Mouse (Mus musculus): ENCODE measurements around the gene Gucy1b2. TPM values are rescaled to one million over a fixed set of nuclear protein-coding genes. Genes with fewer than 3 reads are reported as not detected.

The Gucy1b2 gene
- total and polyA plus RNA-seq, 2 experiments: not detected

- no peaks in the 10 kb centered on the region for H3K79me2 ChIP-seq (ENCODE audit: control insufficient read depth, insufficient read depth, low read length)
- no peaks in the 10 kb centered on the region for H3K27me3 ChIP-seq (ENCODE audit: control insufficient read depth, insufficient read depth, low read length)
- H3K4me1 ChIP-seq (ENCODE audit: control insufficient read depth, insufficient read depth, low read length): peaks cover 8% of the 10 kb centered on the region
- 21% methylated on average over 9 of the region's 9 CpGs for WGBS
- TF ChIP-seq CTCF (IDR thresholded peaks at IDR 0.05; ENCODE audit: low read depth, low read length) (no peak), POLR2A (IDR thresholded peaks at IDR 0.05; ENCODE audit: extremely low read depth, insufficient read depth, low read length) (no peak)
- peak; percentile 62 for DNase-seq (ENCODE audit: extremely low read depth, low read depth, low spot score)
- H3K36me3 ChIP-seq (ENCODE audit: control insufficient read depth, insufficient read depth, low read length): no peaks in the 10 kb centered on the region
- H3K4me3 ChIP-seq (ENCODE audit: insufficient read depth, low read depth, low read length): peak overlapping the region; percentile 16; the same call in 1 of the 2 replicates
- H3K9ac ChIP-seq (ENCODE audit: low read depth, low read length): no peak overlapping the region; the same call in 1 of the 2 replicates
- H3K27ac ChIP-seq (replicated peaks; ENCODE audit: insufficient read depth, low read depth, low read length): no peak overlapping the region
Measured at GRCm38 (mm10) chr14:62464966-62465365, 8.9 kb upstream of the Gucy1b2 start.

GRCm38 (mm10) chr14:62459541-62459940 lies 3.5 kb upstream of the Gucy1b2 start:
- no peak for DNase-seq (ENCODE audit: extremely low read depth, low read depth, low spot score)
- 62% methylated on average over 11 of the region's 11 CpGs for WGBS
- no peaks in the 10 kb centered on the region for H3K27me3 ChIP-seq (ENCODE audit: control insufficient read depth, insufficient read depth, low read length)
- H3K79me2 ChIP-seq (ENCODE audit: control insufficient read depth, insufficient read depth, low read length): no peaks in the 10 kb centered on the region
- H3K27ac ChIP-seq (replicated peaks; ENCODE audit: insufficient read depth, low read depth, low read length): no peak overlapping the region
- no peaks in the 10 kb centered on the region for H3K36me3 ChIP-seq (ENCODE audit: control insufficient read depth, insufficient read depth, low read length)
- TF ChIP-seq POLR2A (IDR thresholded peaks at IDR 0.05; ENCODE audit: extremely low read depth, insufficient read depth, low read length) (no peak), CTCF (IDR thresholded peaks at IDR 0.05; ENCODE audit: low read depth, low read length) (peak; percentile 34; the same call in 1 of the 2 replicates)
- H3K9ac ChIP-seq (ENCODE audit: low read depth, low read length): no peak overlapping the region
- no peaks in the 10 kb centered on the region for H3K4me1 ChIP-seq (ENCODE audit: control insufficient read depth, insufficient read depth, low read length)
- H3K4me3 ChIP-seq (ENCODE audit: insufficient read depth, low read depth, low read length): no peak overlapping the region

- peak; percentile 79 for TF ChIP-seq CTCF (IDR thresholded peaks at IDR 0.05; ENCODE audit: low read depth, low read length)
- no peak for TF ChIP-seq POLR2A (IDR thresholded peaks at IDR 0.05; ENCODE audit: extremely low read depth, insufficient read depth, low read length)
- no peaks in the 10 kb centered on the region for H3K4me1 ChIP-seq (ENCODE audit: control insufficient read depth, insufficient read depth, low read length)
- DNase-seq (ENCODE audit: extremely low read depth, low read depth, low spot score): peak; percentile 50
- no peak overlapping the region for H3K4me3 ChIP-seq (ENCODE audit: insufficient read depth, low read depth, low read length)
- WGBS: 18% methylated on average over 22 of the region's 22 CpGs
- H3K79me2 ChIP-seq (ENCODE audit: control insufficient read depth, insufficient read depth, low read length): no peaks in the 10 kb centered on the region
- no peaks in the 10 kb centered on the region for H3K27me3 ChIP-seq (ENCODE audit: control insufficient read depth, insufficient read depth, low read length)
- no peaks in the 10 kb centered on the region for H3K36me3 ChIP-seq (ENCODE audit: control insufficient read depth, insufficient read depth, low read length)
- no peak overlapping the region for H3K9ac ChIP-seq (ENCODE audit: low read depth, low read length)
- H3K27ac ChIP-seq (replicated peaks; ENCODE audit: insufficient read depth, low read depth, low read length): no peak overlapping the region
Measured at GRCm38 (mm10) chr14:62457420-62458181, 1.5 kb upstream of the Gucy1b2 start.

DNA sequence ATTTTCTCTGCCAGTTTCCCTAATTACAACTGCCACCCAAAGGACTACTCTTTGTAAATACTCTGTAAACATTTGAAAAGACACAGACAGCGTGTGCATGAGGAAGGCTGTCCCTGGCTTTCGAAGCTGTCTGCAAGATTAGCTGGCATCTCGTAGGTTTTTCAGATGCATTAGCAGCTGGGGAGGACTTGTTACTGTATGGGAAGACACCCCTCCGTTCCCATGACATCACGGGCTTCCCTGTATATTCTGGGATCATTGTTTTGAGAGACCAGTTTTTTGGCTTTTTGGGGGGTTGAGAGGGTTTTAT lies 564 bp downstream of the Gucy1b2 start:
- WGBS: 84% methylated on average over 5 of the region's 5 CpGs
- TF ChIP-seq CTCF (IDR thresholded peaks at IDR 0.05; ENCODE audit: low read depth, low read length): no peak
- no peak for TF ChIP-seq POLR2A (IDR thresholded peaks at IDR 0.05; ENCODE audit: extremely low read depth, insufficient read depth, low read length)
- Histone ChIP-seq H3K79me2 (ENCODE audit: control insufficient read depth, insufficient read depth, low read length) (no peaks in the 10 kb centered on the region), H3K27me3 (ENCODE audit: control insufficient read depth, insufficient read depth, low read length) (no peaks in the 10 kb centered on the region), H3K4me3 (ENCODE audit: insufficient read depth, low read depth, low read length) (no peak overlapping the region), H3K36me3 (ENCODE audit: control insufficient read depth, insufficient read depth, low read length) (no peaks in the 10 kb centered on the region), H3K4me1 (ENCODE audit: control insufficient read depth, insufficient read depth, low read length) (no peaks in the 10 kb centered on the region), H3K9ac (ENCODE audit: low read depth, low read length) (no peak overlapping the region), H3K27ac (replicated peaks; ENCODE audit: insufficient read depth, low read depth, low read length) (no peak overlapping the region)
- no peak for DNase-seq (ENCODE audit: extremely low read depth, low read depth, low spot score)

DNA sequence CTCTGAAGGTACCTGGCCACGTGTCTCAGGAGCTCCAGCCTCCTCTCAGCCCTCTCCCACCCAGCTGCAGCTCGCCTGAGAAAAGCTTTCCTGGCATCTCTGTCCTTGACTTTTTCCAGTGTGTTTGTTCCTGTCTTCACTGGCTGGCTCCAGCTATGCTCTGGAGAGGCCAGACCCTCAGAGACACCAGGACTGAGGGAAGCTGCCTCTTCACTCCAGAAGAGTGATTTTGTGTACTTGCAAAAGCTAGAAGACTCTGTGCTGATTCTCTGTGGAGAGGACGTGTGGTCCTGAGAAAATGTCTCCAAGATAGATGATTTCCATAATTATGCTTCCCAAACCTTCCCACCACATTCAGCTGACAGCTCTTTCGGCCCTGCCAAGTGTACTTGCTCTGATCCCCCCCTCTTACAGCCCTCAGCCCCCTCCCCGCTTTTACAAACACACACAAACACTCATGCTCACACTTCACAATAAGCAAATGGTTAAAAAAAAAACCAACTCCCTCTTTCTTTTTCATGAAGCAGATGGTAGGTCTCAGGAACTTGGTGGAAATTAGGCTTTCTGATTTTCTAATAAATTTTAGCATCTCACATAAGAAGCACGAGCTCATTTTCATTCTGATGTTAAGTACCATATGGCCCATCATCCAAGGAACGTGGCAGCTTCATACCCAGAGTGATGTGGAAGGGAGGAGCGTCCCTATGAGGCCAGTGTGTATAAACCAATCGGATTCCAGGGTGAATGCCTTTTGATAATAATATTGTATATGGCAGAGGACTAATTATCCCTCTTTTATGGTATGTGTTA lies 1.1 kb downstream of the Gucy1b2 start:
- 79% methylated on average over 9 of the region's 9 CpGs for WGBS
- H3K9ac ChIP-seq (ENCODE audit: low read depth, low read length): no peak overlapping the region
- DNase-seq (ENCODE audit: extremely low read depth, low read depth, low spot score): no peak

More for the DNA sequence above, 1.1 kb downstream of the Gucy1b2 start:
- Histone ChIP-seq H3K4me1 (ENCODE audit: control insufficient read depth, insufficient read depth, low read length) (no peaks in the 10 kb centered on the region), H3K36me3 (ENCODE audit: control insufficient read depth, insufficient read depth, low read length) (no peaks in the 10 kb centered on the region), H3K79me2 (ENCODE audit: control insufficient read depth, insufficient read depth, low read length) (no peaks in the 10 kb centered on the region), H3K27ac (replicated peaks; ENCODE audit: insufficient read depth, low read depth, low read length) (no peak overlapping the region), H3K27me3 (ENCODE audit: control insufficient read depth, insufficient read depth, low read length) (no peaks in the 10 kb centered on the region), H3K4me3 (ENCODE audit: insufficient read depth, low read depth, low read length) (no peak overlapping the region)
- TF ChIP-seq CTCF (IDR thresholded peaks at IDR 0.05; ENCODE audit: low read depth, low read length) (no peak), POLR2A (IDR thresholded peaks at IDR 0.05; ENCODE audit: extremely low read depth, insufficient read depth, low read length) (no peak)

Measured in liver, adult 2 months (tissue).